In the genomic region with DNA sequence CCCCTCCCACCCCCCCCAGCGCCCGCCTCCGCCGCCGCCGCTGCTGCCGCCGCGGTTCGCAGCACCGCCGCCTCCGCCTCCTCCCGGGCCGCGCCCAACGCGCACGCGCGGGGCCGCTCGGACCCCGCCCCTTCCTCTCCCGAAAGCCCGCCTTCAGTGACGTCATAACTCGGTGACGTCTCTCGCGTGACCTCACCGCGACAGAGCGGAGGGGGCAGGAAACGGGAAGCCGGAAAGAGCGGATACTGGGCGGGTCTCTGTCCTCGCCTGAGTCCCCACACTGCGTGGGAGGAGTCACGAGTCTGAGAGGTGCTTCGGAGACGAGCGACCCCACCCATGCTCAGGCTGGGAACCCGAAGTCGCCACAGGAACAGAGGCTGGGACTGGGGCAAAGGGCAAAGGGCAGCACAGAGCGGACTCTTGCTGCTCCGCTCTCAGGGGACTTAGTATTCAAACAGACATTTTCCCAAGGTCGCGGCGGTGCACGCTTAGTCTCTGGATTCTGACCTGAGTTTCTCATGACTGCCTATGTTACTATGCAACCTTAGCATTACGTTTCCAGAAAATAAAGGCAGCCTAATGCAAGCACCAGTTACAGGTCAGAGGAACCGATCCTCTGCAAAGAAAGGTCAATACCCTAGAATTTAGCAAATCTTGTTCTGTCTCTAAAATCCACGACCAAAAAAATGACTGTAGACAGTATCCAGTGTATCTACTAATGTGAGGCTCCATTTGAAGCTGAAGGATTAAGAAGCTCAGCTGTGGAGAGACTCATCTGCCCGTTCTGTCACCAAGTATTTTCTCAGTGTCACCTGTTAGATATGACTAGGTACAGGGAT, we compare ENCODE assay signal across 8 mouse cellular contexts. TPM values are rescaled to one million over a fixed set of nuclear protein-coding genes. Genes with fewer than 3 reads are reported as not detected.
DNase-seq lines count a peak whose midpoint lies in the region; ATAC-seq lines count a peak whose summit lies in the region.

A gene (minus strand): TSS at position 81 of the 839 bp plus-strand sequence.

- peak; percentile 81 for ATAC-seq in megakaryocyte progenitor cell, adult 5-6 weeks (replicated peaks; ENCODE audit: poor library complexity)

- DNase-seq in adipocyte (ENCODE audit: low spot score), result peak; percentile 100
- DNase-seq in embryo, embryonic 10 days (ENCODE audit: low spot score), result peak; percentile 99
- DNase-seq in gastrocnemius, postnatal 10 days, result peak; percentile 98
- DNase-seq in induced T-regulatory cell, adult 2 months (ENCODE audit: low read depth), result peak; percentile 100
- peak; percentile 94 to 97 for DNase-seq in left cerebral cortex, adult 9 months (ENCODE audit: low spot score in 2 of 2)
- peak; percentile 98 for DNase-seq in right cerebral cortex, postnatal 14 days
- peak; percentile 98 for DNase-seq in urinary bladder, postnatal 36 days (ENCODE audit: low spot score in 2 of 2)

RNA-seq across cellular contexts. Expression of the gene that starts here (rescaled TPM):
- total RNA-seq in gastrocnemius, postnatal 10 days (2021), result 10 to 100 TPM; 76.7 to 78.6 TPM
- total RNA-seq in megakaryocyte progenitor cell, adult 5-6 weeks (2015), result 27.6 and 32.4 TPM in 2 replicates
- total RNA-seq in megakaryocyte progenitor cell, adult 5-6 weeks (2017), result 46.4 and 57.5 TPM in 2 replicates

Comparison
In these comparisons a context has a peak if more than half of its experiments do, and no peak if none do; other contexts are left out.
1. Peak in every context shown above with its lines: DNase-seq and ATAC-seq.